Mouse (Mus musculus) brain, embryonic 14.5 days (tissue): ENCODE data around the gene Pcx. TPM values are rescaled to one million over a fixed set of nuclear protein-coding genes. Genes with fewer than 3 reads are reported as not detected.
"Not testable (repeated sequence)": the region's sequence is repeated elsewhere in the genome, so short reads cannot be mapped to it uniquely, and the experiment has no call there.

Experiments
- DNase-seq: peaks from one replicate; pipeline ENCODE4 v3.0.0-alpha.2; 2011; ENCODE audit warnings: low read depth
- CTCF ChIP-seq: fragments of 200-500 bp; IDR thresholded peaks from 2 replicates; pipeline ENCODE4 v1.5.1; 2012; ENCODE audit warnings: inconsistent platforms, mild to moderate bottlenecking, moderate library complexity, borderline replicate concordance; ENCODE audit not compliant: insufficient read depth, insufficient read length; ENCODE audit errors: extremely low read depth
- POLR2A ChIP-seq: fragments of 200-500 bp; IDR thresholded peaks from 2 replicates; pipeline ENCODE4 v1.6.1; 2012; ENCODE audit warnings: mild to moderate bottlenecking, inconsistent platforms, borderline replicate concordance; ENCODE audit not compliant: poor library complexity, insufficient read depth, insufficient read length, severe bottlenecking; ENCODE audit errors: extremely low read depth
- polyA plus RNA-seq: library from polyadenylated mRNA; depleted of rRNA; stranded (reverse); fragments of >200 nt; gene quantifications from 2 replicates; pipeline ENCODE4 v1.2.3, GENCODE M21; 2012

Gene Pcx
- polyA plus RNA-seq, 1 experiment, result 19.4 TPM

- no peak for DNase-seq
- no peak; the same call in 1 of the 2 replicates for TF ChIP-seq CTCF
- TF ChIP-seq POLR2A, result no peak
Observed at GRCm38 (mm10) chr19:4573241-4573640, 63.0 kb downstream of the Pcx start.

GRCm38 (mm10) chr19:4578799-4579198, 68.5 kb downstream of the Pcx start:
- no peak for TF ChIP-seq POLR2A
- TF ChIP-seq CTCF, result no peak
- no peak for DNase-seq

- TF ChIP-seq POLR2A, result no peak
- no peak for TF ChIP-seq CTCF
Observed at GRCm38 (mm10) chr19:4579296-4579695, 69.0 kb downstream of the Pcx start.

GRCm38 (mm10) chr19:4583856-4584255, 73.6 kb downstream of the Pcx start:
- TF ChIP-seq POLR2A (no peak), CTCF (no peak)
- peak; percentile 34 for DNase-seq

More at GRCm38 (mm10) chr19:4579296-4579695, 69.0 kb downstream of the Pcx start:
- DNase-seq, result no peak

- DNase-seq, result not testable (repeated sequence)
Observed at GRCm38 (mm10) chr19:4586783-4587182, 76.5 kb downstream of the Pcx start.

GRCm38 (mm10) chr19:4587426-4587825, 77.2 kb downstream of the Pcx start:
- TF ChIP-seq POLR2A, result no peak
- TF ChIP-seq CTCF, result no peak
- DNase-seq, result no peak

GRCm38 (mm10) chr19:4588430-4588829, 78.2 kb downstream of the Pcx start:
- TF ChIP-seq CTCF (no peak), POLR2A (no peak)
- DNase-seq, result no peak

- TF ChIP-seq POLR2A (no peak), CTCF (peak; percentile 10; the same call in 1 of the 2 replicates)
- no peak for DNase-seq
Observed at GRCm38 (mm10) chr19:4589081-4589480, 78.8 kb downstream of the Pcx start.

- DNase-seq, result no peak
- TF ChIP-seq CTCF (no peak), POLR2A (no peak)
Observed at GRCm38 (mm10) chr19:4590025-4590424, 79.8 kb downstream of the Pcx start.

GRCm38 (mm10) chr19:4593792-4594522, 83.7 kb downstream of the Pcx start:
- TF ChIP-seq POLR2A (no peak), CTCF (no peak)

GRCm38 (mm10) chr19:4596071-4596470, 85.8 kb downstream of the Pcx start:
- TF ChIP-seq POLR2A (no peak), CTCF (no peak)
- DNase-seq, result no peak

More at GRCm38 (mm10) chr19:4593792-4594522, 83.7 kb downstream of the Pcx start:
- no peak for DNase-seq

- DNase-seq, result no peak
- TF ChIP-seq CTCF, result no peak
- TF ChIP-seq POLR2A, result no peak
Observed at GRCm38 (mm10) chr19:4602459-4602858, 92.2 kb downstream of the Pcx start.
